Mouse (Mus musculus) embryonic stem cell, embryonic (primary cell): ENCODE data around the gene Igbp1.

ENCODE experiments used
- CTCF ChIA-PET, 4 experiments: fragments of 300-600 bp in 2 of 4; fragments of 350-600 bp in 2 of 4; sonication (Branson Sonifier 250); formaldehyde crosslinking; loops; one replicate each; lab custom pipeline; 2022; ENCODE audit warnings: inconsistent platforms in 2 of 4; lab: Charles Lee
- POLR2A ChIA-PET, 4 experiments: fragments of 300-600 bp in 2 of 4; fragments of 350-600 bp in 2 of 4; sonication (Branson Sonifier 250); formaldehyde crosslinking; loops; one replicate each; lab custom pipeline; 2022; ENCODE audit warnings: antibody characterized with exemption in 4 of 4, inconsistent platforms in 1 of 4; lab: Charles Lee

Gene Igbp1

GRCm38 (mm10) chrX:100494068-100494978 lies at the start of gene Igbp1:
Gene Igbp1 (plus strand): TSS chrX:100494291.
- ChIA-PET CTCF (interaction anchor here in 2 of 4 experiments (0.5 to 0.6 kb wide), 3 partner anchors 89 to 992 kb away, joined by 3 to 7 read pairs (median 7); no protein-coding TSS in a partner anchor), POLR2A (interaction anchor here in 3 of 4 experiments (0.6 to 1.6 kb wide), 11 partner anchors 9 to 904 kb away, joined by 3 to 8 read pairs (median 3); partner anchors contain the start of genes Kif4 (in 2 of the 3), Pdzd11 (in 2 of the 3) and Otud6a (in 1 of the 3))

- CTCF ChIA-PET: no interaction called here
- POLR2A ChIA-PET: no interaction called here
Measured at GRCm38 (mm10) chrX:100468047-100468446, 26.0 kb upstream of the Igbp1 start.

GRCm38 (mm10) chrX:100470126-100470525 lies 24.0 kb upstream of the Igbp1 start:
- ChIA-PET POLR2A (interaction anchor here in 1 of 4 experiments (0.6 kb wide), 1 partner anchor 256 kb away, joined by 3 read pairs; no protein-coding TSS in a partner anchor), CTCF (no interaction called here)

- CTCF ChIA-PET: no interaction called here
Measured at GRCm38 (mm10) chrX:100471491-100471890, 22.6 kb upstream of the Igbp1 start.

GRCm38 (mm10) chrX:100475569-100476223 lies 18.4 kb upstream of the Igbp1 start:
- CTCF ChIA-PET: no interaction called here
- POLR2A ChIA-PET: interaction anchor here in 1 of 4 experiments (0.6 kb wide), 1 partner anchor 34 kb away, joined by 5 read pairs; no protein-coding TSS in a partner anchor

More at GRCm38 (mm10) chrX:100471491-100471890, 22.6 kb upstream of the Igbp1 start:
- POLR2A ChIA-PET: no interaction called here

GRCm38 (mm10) chrX:100480317-100480716 lies 13.8 kb upstream of the Igbp1 start:
- ChIA-PET CTCF (no interaction called here), POLR2A (no interaction called here)

- ChIA-PET CTCF (interaction anchor here in 2 of 4 experiments (0.5 to 0.6 kb wide), 2 partner anchors 89 to 993 kb away, joined by 3 to 7 read pairs; no protein-coding TSS in a partner anchor), POLR2A (interaction anchor here in 2 of 4 experiments (0.6 to 1.6 kb wide), 9 partner anchors 10 to 903 kb away, joined by 3 to 8 read pairs (median 3); partner anchors contain the start of genes Kif4 (in 2 of the 2) and Pdzd11 (in 2 of the 2))
Measured at GRCm38 (mm10) chrX:100493500-100494067, 507 bp upstream of the Igbp1 start.

GRCm38 (mm10) chrX:100504175-100504851 lies 10.2 kb downstream of the Igbp1 start:
- CTCF ChIA-PET: no interaction called here
- POLR2A ChIA-PET: interaction anchor here in 3 of 4 experiments (0.7 to 2.2 kb wide), 4 partner anchors 9 to 694 kb away, joined by 3 to 8 read pairs (median 5); partner anchors contain the start of gene Igbp1 (in 2 of the 3)

- CTCF ChIA-PET: no interaction called here
- POLR2A ChIA-PET: interaction anchor here in 1 of 4 experiments (1.4 kb wide), 1 partner anchor 14 kb away, joined by 3 read pairs; no protein-coding TSS in a partner anchor
Measured at GRCm38 (mm10) chrX:100508164-100508563, 14.1 kb downstream of the Igbp1 start.

- POLR2A ChIA-PET: interaction anchor here in 1 of 4 experiments (1.3 kb wide), 1 partner anchor 16 kb away, joined by 3 read pairs; the partner anchor contains the start of gene Igbp1
- CTCF ChIA-PET: no interaction called here
Measured at GRCm38 (mm10) chrX:100509921-100510320, 15.8 kb downstream of the Igbp1 start.

GRCm38 (mm10) chrX:100516683-100517082 lies 22.6 kb downstream of the Igbp1 start:
- ChIA-PET POLR2A (interaction anchor here in 2 of 4 experiments (0.8 to 1.0 kb wide), 3 partner anchors 9 to 109 kb away, joined by 3 read pairs; partner anchors contain the start of genes Igbp1 (in 1 of the 2) and Kif4 (in 1 of the 2)), CTCF (no interaction called here)

GRCm38 (mm10) chrX:100517626-100518025 lies 23.5 kb downstream of the Igbp1 start:
- POLR2A ChIA-PET: interaction anchor here in 1 of 4 experiments (0.6 kb wide), 1 partner anchor 99 kb away, joined by 3 read pairs; no protein-coding TSS in a partner anchor

GRCm38 (mm10) chrX:100518532-100518931 lies 24.4 kb downstream of the Igbp1 start:
- POLR2A ChIA-PET: interaction anchor here in 1 of 4 experiments (1.1 kb wide), 1 partner anchor 20 kb away, joined by 3 read pairs; no protein-coding TSS in a partner anchor
- CTCF ChIA-PET: no interaction called here

More at GRCm38 (mm10) chrX:100517626-100518025, 23.5 kb downstream of the Igbp1 start:
- CTCF ChIA-PET: no interaction called here

- POLR2A ChIA-PET: interaction anchor here in 1 of 4 experiments (0.5 kb wide), 1 partner anchor 28 kb away, joined by 3 read pairs; no protein-coding TSS in a partner anchor
- CTCF ChIA-PET: no interaction called here
Measured at GRCm38 (mm10) chrX:100524471-100524870, 30.4 kb downstream of the Igbp1 start, which contains the start of gene Dgat2l6. Gene Dgat2l6 (plus strand): TSS chrX:100524838.

GRCm38 (mm10) chrX:100556026-100556425 lies 61.9 kb downstream of the Igbp1 start:
- CTCF ChIA-PET: no interaction called here
- POLR2A ChIA-PET: no interaction called here

- ChIA-PET POLR2A (interaction anchor here in 1 of 4 experiments (0.5 kb wide), 1 partner anchor 33 kb away, joined by 3 read pairs; no protein-coding TSS in a partner anchor), CTCF (no interaction called here)
Measured at GRCm38 (mm10) chrX:100565696-100566095, 71.6 kb downstream of the Igbp1 start.
